In genomic region chr17:73284301-73284700, GRCm38 (mm10) we compare ENCODE assay signal across 32 mouse cellular contexts.
A peak's percentile ranks its signal among the peaks of the same experiment; 100 is the strongest.
DNase-seq lines count a peak whose midpoint lies in the region; ATAC-seq and TF ChIP-seq lines count a peak whose summit lies in the region.
"Had no signal": no experiment of that assay in that cellular context is flagged by ENCODE, and none has a peak within 500 bp of the region (broad histone marks: within the 10 kb centered on the region; RNA-seq: fewer than 3 reads in every experiment).

No protein-coding gene starts in this region.

- no peaks in the 10 kb centered on the region for H3K27me3 ChIP-seq in kidney, embryonic 16.5 days (ENCODE audit: insufficient read depth, low read length)
- H3K27me3 ChIP-seq in lung, embryonic 14.5 days (ENCODE audit: insufficient read depth, low read length): no peaks in the 10 kb centered on the region
- H3K27me3 ChIP-seq: embryonic facial prominence, embryonic 15.5 days; hindbrain, embryonic 12.5 days; intestine, embryonic 15.5 days; liver, embryonic 13.5 days; midbrain, embryonic 12.5 days; neural tube, embryonic 13.5 days had no signal

- 20% methylated on average over 2 of the region's 2 CpGs for WGBS in kidney, embryonic 16.5 days
- 18% methylated on average over 2 of the region's 2 CpGs for WGBS in lung, embryonic 14.5 days

- H3K4me3 ChIP-seq in kidney, embryonic 16.5 days (ENCODE audit: low read length): no peak overlapping the region
- no peak overlapping the region for H3K4me3 ChIP-seq in lung, embryonic 14.5 days (ENCODE audit: low read depth, low read length)
- H3K4me3 ChIP-seq in embryonic fibroblast, embryonic 13.5 days (ENCODE audit: insufficient read depth, low read length): no peak overlapping the region
- H3K4me3 ChIP-seq: embryonic facial prominence, embryonic 15.5 days; gastrocnemius, adult 2 months; hindbrain, embryonic 12.5 days; intestine, embryonic 15.5 days; liver, embryonic 13.5 days; megakaryocyte, embryonic 14.5 days; midbrain, embryonic 12.5 days; myocyte; neural tube, embryonic 13.5 days had no signal

- no peaks in the 10 kb centered on the region for H3K4me1 ChIP-seq in kidney, embryonic 16.5 days (ENCODE audit: insufficient read depth, low read length)
- no peaks in the 10 kb centered on the region for H3K4me1 ChIP-seq in lung, embryonic 14.5 days (ENCODE audit: insufficient read depth)
- peaks cover 3% of the 10 kb centered on the region; the same call in 1 of the 2 replicates for H3K4me1 ChIP-seq in embryonic fibroblast, embryonic 13.5 days (ENCODE audit: control insufficient read depth, insufficient read depth, low read length)
- H3K4me1 ChIP-seq: hindbrain, embryonic 12.5 days; liver, embryonic 13.5 days; megakaryocyte, embryonic 14.5 days; midbrain, embryonic 12.5 days; neural tube, embryonic 13.5 days had no signal

- peak overlapping the region; percentile 11; the same call in 1 of the 2 replicates for H3K27ac ChIP-seq in kidney, embryonic 16.5 days (ENCODE audit: low read length)
- no peak overlapping the region for H3K27ac ChIP-seq in lung, embryonic 14.5 days (ENCODE audit: low read depth)
- H3K27ac ChIP-seq in embryonic fibroblast, embryonic 13.5 days (ENCODE audit: insufficient read depth, low read length): peak overlapping the region; percentile 79
- H3K27ac ChIP-seq: embryonic facial prominence, embryonic 15.5 days; gastrocnemius, adult 2 months; hindbrain, embryonic 12.5 days; hindbrain, postnatal 0 days; intestine, embryonic 15.5 days; liver, embryonic 13.5 days; midbrain, embryonic 12.5 days; neural tube, embryonic 13.5 days; stomach, postnatal 0 days had no signal

- no peak for DNase-seq in kidney, postnatal 10 days
- peak; percentile 69 for DNase-seq in lung, embryonic 14.5 days
- no peak for DNase-seq in lung, postnatal 4 days
- DNase-seq in NIH3T3 (ENCODE audit: low read depth): peak; percentile 37
- DNase-seq in natural killer cell, adult 2 months (ENCODE audit: low spot score in 2 of 2): no peak
- DNase-seq: adrenal gland, adult 2 months; adrenal gland, postnatal 36 days; B cell, adult 2 months; cerebellum, adult 18-20 months; cerebellum, postnatal 10 days; gastrocnemius, adult 2 months; gastrocnemius, postnatal 36 days; heart, adult 18-20 months; heart, postnatal 36 days; liver, embryonic 13.5 days; right cerebral cortex, postnatal 4 days; thymus, adult 18-20 months; thymus, postnatal 25 days had no signal

- no peak overlapping the region for H3K4me2 ChIP-seq in kidney, embryonic 16.5 days (replicated peaks; ENCODE audit: low read depth, low read length)
- H3K4me2 ChIP-seq in lung, embryonic 14.5 days: no peak overlapping the region
- H3K4me2 ChIP-seq: embryonic facial prominence, embryonic 15.5 days; heart, embryonic 11.5 days; hindbrain, embryonic 12.5 days; intestine, embryonic 15.5 days; liver, embryonic 13.5 days; midbrain, embryonic 12.5 days; neural tube, embryonic 13.5 days had no signal

- H3K36me3 ChIP-seq in kidney, embryonic 16.5 days (ENCODE audit: insufficient read depth, low read length): no peaks in the 10 kb centered on the region
- no peaks in the 10 kb centered on the region for H3K36me3 ChIP-seq in lung, embryonic 14.5 days (ENCODE audit: insufficient read depth)
- H3K36me3 ChIP-seq: embryonic facial prominence, embryonic 15.5 days; hindbrain, embryonic 12.5 days; intestine, embryonic 15.5 days; liver, embryonic 13.5 days; midbrain, embryonic 12.5 days; neural tube, embryonic 13.5 days had no signal

- no peak for ATAC-seq in kidney, embryonic 16.5 days (ENCODE audit: low FRiP score, low TSS enrichment)
- ATAC-seq in lung, embryonic 14.5 days (ENCODE audit: insufficient read depth): no peak
- ATAC-seq: activated CD4-positive, CD25-positive, alpha-beta regulatory T cell, adult 4 months; forebrain, embryonic 14.5 days; hindbrain, postnatal 0 days; intestine, embryonic 15.5 days had no signal

- no peak overlapping the region for H3K9ac ChIP-seq in kidney, embryonic 16.5 days (replicated peaks; ENCODE audit: low read length)
- no peak overlapping the region for H3K9ac ChIP-seq in lung, embryonic 14.5 days
- H3K9ac ChIP-seq: embryonic facial prominence, embryonic 15.5 days; hindbrain, embryonic 12.5 days; intestine, embryonic 15.5 days; liver, embryonic 13.5 days; midbrain, embryonic 12.5 days; neural tube, embryonic 13.5 days had no signal

- H3K9me3 ChIP-seq in kidney, embryonic 16.5 days (ENCODE audit: low read length): no peaks in the 10 kb centered on the region
- H3K9me3 ChIP-seq in lung, embryonic 14.5 days (ENCODE audit: low read depth, low read length): no peaks in the 10 kb centered on the region
- H3K9me3 ChIP-seq: embryonic facial prominence, embryonic 15.5 days; hindbrain, embryonic 12.5 days; intestine, embryonic 15.5 days; liver, embryonic 13.5 days; megakaryocyte, embryonic 14.5 days; midbrain, embryonic 12.5 days; neural tube, embryonic 13.5 days had no signal

- no peak for TF ChIP-seq POLR2A in embryonic fibroblast, embryonic 13.5 days (IDR thresholded peaks at IDR 0.05; ENCODE audit: low read depth, low read length)

- TF ChIP-seq CTCF in lung, embryonic 14.5 days (IDR thresholded peaks at IDR 0.05; ENCODE audit: low read depth): no peak
- no peak for TF ChIP-seq CTCF in embryonic fibroblast, embryonic 13.5 days (IDR thresholded peaks at IDR 0.05; ENCODE audit: borderline replicate concordance, insufficient read depth, low read length)

Comparison
In these comparisons a context has a peak if more than half of its experiments do, and no peak if none do; other contexts are left out.
1. DNase-seq: peak in lung, embryonic 14.5 days (single experiment) and NIH3T3 (single experiment); none in kidney, postnatal 10 days (single experiment), lung, postnatal 4 days (0 of 2) and natural killer cell, adult 2 months (0 of 2).